Mouse (Mus musculus) forebrain, embryonic 11.5 days (tissue): ENCODE results near the gene Serbp1. TPM values are rescaled to one million over a fixed set of nuclear protein-coding genes. Genes with fewer than 3 reads are reported as not detected.
A peak's percentile ranks its signal among the peaks of the same experiment; 100 is the strongest.

Experiments used
- ATAC-seq: fragments of 200-750 bp; cut with Nextera tagmentation; replicated peaks from 2 replicates; pipeline ENCODE4 v1.8.0; 2017; ENCODE audit warnings: moderate TSS enrichment; ENCODE audit not compliant: low FRiP score
- DNase-seq: peaks from one replicate; pipeline ENCODE4 v3.0.0-alpha.2; 2017; ENCODE audit warnings: low spot score
- H3K27ac ChIP-seq: fragments of 300-500 bp; sonication (generic); 2 replicates; pipeline ENCODE4 v1.5.1; 2014; ENCODE audit warnings: low read depth, low read length
- H3K27me3 ChIP-seq: fragments of 300-500 bp; sonication (generic); 2 replicates; pipeline ENCODE4 v1.6.1; 2014; ENCODE audit warnings: mild to moderate bottlenecking, low read length, mixed read lengths; ENCODE audit not compliant: control insufficient read depth, insufficient read depth
- H3K36me3 ChIP-seq: fragments of 300-500 bp; sonication (generic); 2 replicates; pipeline ENCODE4 v1.6.1; 2014; ENCODE audit warnings: mild to moderate bottlenecking, low read length, moderate library complexity, mixed read lengths; ENCODE audit not compliant: control insufficient read depth, insufficient read depth
- H3K4me1 ChIP-seq: fragments of 300-500 bp; sonication (generic); replicated peaks from 2 replicates; pipeline ENCODE4 v1.6.1; 2014; ENCODE audit warnings: low read length, mixed read lengths; ENCODE audit not compliant: control insufficient read depth, insufficient read depth
- H3K4me2 ChIP-seq: fragments of 300-500 bp; sonication (generic); 2 replicates; pipeline ENCODE4 v1.6.1; 2014; ENCODE audit warnings: low read depth, mild to moderate bottlenecking, low read length, moderate library complexity, mixed read lengths; ENCODE audit not compliant: severe bottlenecking
- H3K4me3 ChIP-seq: fragments of 300-500 bp; sonication (generic); 2 replicates; pipeline ENCODE4 v1.5.1; 2014; ENCODE audit warnings: low read depth, low read length
- H3K9ac ChIP-seq: fragments of 300-500 bp; sonication (generic); 2 replicates; pipeline ENCODE4 v1.6.1; 2014; ENCODE audit warnings: low read length
- H3K9me3 ChIP-seq: fragments of 300-500 bp; sonication (generic); 2 replicates; pipeline ENCODE4 v1.6.1; 2016; ENCODE audit warnings: low read length, mixed read lengths; ENCODE audit not compliant: control insufficient read depth
- WGBS: fragments of 180-500 bp; shearing (Covaris S2); extraction: QIAGEN DNeasy Blood & Tissue Kit; methylation state at CpG from one replicate; pipeline ENCODE4 v1.1.7; 2014; 5-methylcytosine and 5-hydroxymethylcytosine counted together
- polyA plus RNA-seq: library from polyadenylated mRNA; unstranded; fragments of >200 nt; fragmentation: Nextera tagmentation; extraction: Ambion mirVana; gene quantifications from 2 replicates; pipeline ENCODE4 v1.2.1, GENCODE M21; 2014

Serbp1 gene
- polyA plus RNA-seq, 1 experiment from 2014 or later: 601 TPM

DNA sequence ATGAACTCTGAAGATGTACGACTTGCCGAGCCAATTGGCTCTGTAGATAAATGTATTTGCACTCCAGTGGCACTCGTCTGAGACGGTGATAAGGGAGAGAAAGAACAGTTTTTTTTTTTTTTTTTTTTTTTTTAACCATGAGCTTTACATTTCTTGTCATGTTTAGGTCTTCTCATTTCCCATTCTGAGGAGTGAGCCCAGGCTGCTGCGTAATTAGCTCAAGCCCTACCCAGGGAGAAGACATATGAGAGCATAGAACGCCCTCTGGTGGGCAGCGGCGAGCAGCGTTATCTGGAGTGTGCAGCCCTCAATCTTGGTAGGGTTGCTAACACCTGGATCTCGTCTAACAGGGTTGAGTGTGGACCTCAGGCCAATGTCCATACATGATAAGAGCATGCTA is 80.5 kb downstream of the Serbp1 start:
- Histone ChIP-seq H3K27me3 (no peaks in the 10 kb centered on the region), H3K9ac (no peak overlapping the region), H3K4me2 (no peak overlapping the region), H3K4me1 (no peaks in the 10 kb centered on the region), H3K27ac (no peak overlapping the region), H3K4me3 (no peak overlapping the region), H3K9me3 (no peaks in the 10 kb centered on the region), H3K36me3 (no peaks in the 10 kb centered on the region)
- 32% methylated on average over 10 of the region's 10 CpGs for WGBS
- DNase-seq: peak; percentile 75
- ATAC-seq: 0 out of 2 replicates have a peak, but pooled peaks have one; percentile 51

DNA sequence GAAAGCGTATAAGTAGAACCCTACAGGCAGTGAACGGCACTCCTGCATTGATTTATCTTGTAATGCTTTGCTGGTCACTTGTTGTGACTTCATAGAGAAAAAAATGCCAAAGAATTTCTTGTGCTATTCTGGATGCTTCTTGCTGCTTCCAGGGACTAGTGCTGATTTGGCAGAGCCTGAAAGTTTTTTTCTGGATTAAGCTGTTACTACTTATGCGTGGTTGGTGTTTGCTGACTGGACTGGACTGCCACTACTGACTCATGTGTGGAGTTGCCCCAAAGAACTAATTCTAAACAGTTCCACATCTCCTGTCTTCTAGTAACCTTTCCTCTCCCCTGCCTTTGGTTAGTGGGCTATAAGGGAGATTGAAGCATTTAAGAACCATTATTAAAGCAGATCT is 85.8 kb downstream of the Serbp1 start:
- Histone ChIP-seq H3K9ac (no peak overlapping the region), H3K4me3 (no peak overlapping the region), H3K9me3 (no peaks in the 10 kb centered on the region), H3K4me2 (no peak overlapping the region), H3K27me3 (no peaks in the 10 kb centered on the region), H3K27ac (no peak overlapping the region), H3K4me1 (no peaks in the 10 kb centered on the region), H3K36me3 (no peaks in the 10 kb centered on the region)
- DNase-seq (no peak), ATAC-seq (no peak)
- WGBS: 87% methylated on average over 3 of the region's 3 CpGs

DNA sequence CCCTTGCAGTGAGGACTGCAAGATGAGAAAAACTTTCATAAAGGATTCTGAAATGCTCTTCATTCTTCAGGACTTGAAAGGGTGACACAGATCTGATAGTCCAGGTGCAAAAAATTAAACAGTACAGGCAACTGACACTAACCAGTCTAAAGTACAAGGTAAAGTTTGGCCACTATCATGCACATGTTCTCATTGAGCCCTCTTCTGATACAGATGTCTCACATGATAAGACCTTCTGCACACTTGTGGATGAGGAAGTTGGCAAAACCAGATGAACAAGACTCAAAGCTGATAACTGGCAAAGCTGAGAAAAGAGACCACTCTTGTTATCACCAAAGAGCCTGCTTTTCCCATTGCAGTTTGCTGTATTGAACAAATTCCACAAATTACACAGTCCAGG is 100.0 kb downstream of the Serbp1 start:
- no peaks in the 10 kb centered on the region for H3K36me3 ChIP-seq
- H3K4me3 ChIP-seq: no peak overlapping the region
- no peak overlapping the region for H3K4me2 ChIP-seq
- H3K9me3 ChIP-seq: no peaks in the 10 kb centered on the region
- H3K27ac ChIP-seq: no peak overlapping the region
- H3K27me3 ChIP-seq: no peaks in the 10 kb centered on the region
- no peak for DNase-seq
- H3K9ac ChIP-seq: no peak overlapping the region
- no peaks in the 10 kb centered on the region for H3K4me1 ChIP-seq
- no peak for ATAC-seq

DNA sequence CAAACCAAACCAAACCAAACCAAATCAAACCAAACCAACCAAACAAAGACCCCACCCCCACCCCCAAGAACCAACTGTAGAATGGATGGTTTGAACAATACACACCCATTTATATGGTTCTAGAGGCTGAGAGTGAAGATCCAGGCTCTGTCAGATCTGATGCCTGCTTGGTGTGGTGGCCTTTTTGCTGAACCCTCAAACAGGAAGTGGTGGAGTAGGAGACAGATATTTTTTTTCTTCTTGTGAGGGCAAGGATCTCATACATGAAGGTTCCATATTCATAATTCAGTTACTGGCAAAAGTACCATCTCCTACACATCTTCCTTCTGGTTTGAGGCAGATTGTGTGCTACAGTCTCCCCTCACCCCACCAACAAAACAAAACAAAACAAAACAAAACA is 101.5 kb downstream of the Serbp1 start:
- Histone ChIP-seq H3K27me3 (no peaks in the 10 kb centered on the region), H3K36me3 (no peaks in the 10 kb centered on the region), H3K27ac (no peak overlapping the region), H3K9ac (no peak overlapping the region), H3K4me2 (no peak overlapping the region), H3K4me1 (no peaks in the 10 kb centered on the region), H3K9me3 (no peaks in the 10 kb centered on the region), H3K4me3 (no peak overlapping the region)
- DNase-seq: no peak
- ATAC-seq: no peak

Other genes with a start within 250 kb of the Serbp1 start
- gene Gadd45a, start 200.7 kb upstream of the Serbp1 start, polyA plus RNA-seq: 19.7 and 23.2 TPM in 2 replicates
- 0.33 TPM in 1 of 2 replicates, not detected in the other for gene Il12rb2, start 138.0 kb downstream of the Serbp1 start, polyA plus RNA-seq